ENCODE assay signal across 8 mouse cellular contexts in the genomic region with DNA sequence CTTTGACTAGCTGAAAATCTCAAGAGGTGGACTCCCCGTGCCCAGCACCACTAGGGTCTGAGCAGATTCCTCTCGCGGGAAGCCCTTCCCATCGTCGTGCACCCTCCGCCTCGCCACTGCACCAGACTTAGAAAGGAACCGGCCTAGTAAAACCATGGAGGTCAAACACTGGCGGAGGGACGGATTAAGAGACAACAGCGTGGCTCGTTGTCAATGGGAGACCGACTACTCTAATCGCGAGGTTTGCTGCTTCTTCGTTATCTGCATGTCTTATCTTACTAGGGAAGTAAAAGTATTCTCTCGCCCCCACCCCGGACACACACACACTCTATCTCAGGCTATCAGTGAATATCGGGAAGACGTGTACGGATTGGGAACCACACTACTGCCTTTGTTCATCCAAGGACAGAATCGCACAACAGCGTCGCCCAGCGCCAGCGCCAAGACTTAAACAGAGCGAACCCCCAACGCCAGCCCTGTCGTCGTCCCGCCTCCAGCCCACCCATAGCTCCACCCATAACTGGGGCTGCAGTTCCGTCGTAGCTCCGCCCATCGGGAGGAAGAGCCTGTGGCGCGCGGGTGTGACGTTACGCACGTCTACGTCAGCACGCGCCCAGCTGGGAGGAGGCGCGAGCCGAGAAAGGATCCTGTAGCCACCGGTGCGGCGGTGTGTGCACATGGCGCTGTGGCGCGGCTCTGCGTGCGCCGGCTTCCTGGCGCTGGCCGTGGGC. TPM values are rescaled to one million over a fixed set of nuclear protein-coding genes. Genes with fewer than 3 reads are reported as not detected.
DNase-seq lines count a peak whose midpoint lies in the region; ATAC-seq and TF ChIP-seq lines count a peak whose summit lies in the region.

A gene (plus strand): TSS at position 602 of the 731 bp plus-strand sequence.

- peak within 1 kb of the TSS; percentile 94 for H3K4me3 ChIP-seq in embryonic facial prominence, embryonic 13.5 days
- H3K4me3 ChIP-seq in kidney, adult 2 months (ENCODE audit: insufficient read depth, low read depth, low read length): peak within 1 kb of the TSS; percentile 65
- H3K4me3 ChIP-seq in limb, embryonic 12.5 days (replicated peaks): peak within 1 kb of the TSS; percentile 97
- H3K4me3 ChIP-seq in midbrain, embryonic 15.5 days: peak within 1 kb of the TSS; percentile 94
- peak within 1 kb of the TSS; percentile 78 for H3K4me3 ChIP-seq in spleen, adult 2 months (ENCODE audit: extremely low read depth, insufficient read depth, insufficient read length)

- TF ChIP-seq POLR2A in kidney, adult 2 months (IDR thresholded peaks at IDR 0.05; ENCODE audit: low read depth, low read length): peak; percentile 93
- peak; percentile 97 for TF ChIP-seq POLR2A in spleen, adult 2 months (IDR thresholded peaks at IDR 0.05; ENCODE audit: low read depth, low read length)

- H3K9ac ChIP-seq in embryonic facial prominence, embryonic 13.5 days: peak within 1 kb of the TSS; percentile 91
- H3K9ac ChIP-seq in limb, embryonic 12.5 days (replicated peaks): peak within 1 kb of the TSS; percentile 95
- peak within 1 kb of the TSS; percentile 83 for H3K9ac ChIP-seq in midbrain, embryonic 15.5 days

- H3K9me3 ChIP-seq in embryonic facial prominence, embryonic 13.5 days: no peaks in the 10 kb centered on the region
- H3K9me3 ChIP-seq in limb, embryonic 12.5 days: no peaks in the 10 kb centered on the region
- no peaks in the 10 kb centered on the region for H3K9me3 ChIP-seq in midbrain, embryonic 15.5 days

- peaks cover 49% of the 10 kb centered on the region for H3K4me1 ChIP-seq in embryonic facial prominence, embryonic 13.5 days
- H3K4me1 ChIP-seq in kidney, adult 2 months (ENCODE audit: control insufficient read depth, insufficient read depth, low read length): no peaks in the 10 kb centered on the region; the same call in 1 of the 2 replicates
- peaks cover 43% of the 10 kb centered on the region for H3K4me1 ChIP-seq in limb, embryonic 12.5 days (replicated peaks)
- peaks cover 19% of the 10 kb centered on the region for H3K4me1 ChIP-seq in midbrain, embryonic 15.5 days
- peaks cover 4% of the 10 kb centered on the region; the same call in 1 of the 2 replicates for H3K4me1 ChIP-seq in spleen, adult 2 months (ENCODE audit: control insufficient read depth, insufficient read depth, insufficient read length)

- DNase-seq in 3134 (ENCODE audit: extremely low read depth, insufficient read length, low spot score): peak; percentile 95
- DNase-seq in adrenal gland, postnatal 36 days: peak; percentile 99
- peak; percentile 99 for DNase-seq in heart, adult 18-20 months
- DNase-seq in kidney, adult 2 months: peak; percentile 99
- DNase-seq in spleen, adult 2 months (ENCODE audit: low read depth in 1 of 2, low spot score in 2 of 2): peak; percentile 97 to 98

- no peaks in the 10 kb centered on the region for H3K36me3 ChIP-seq in embryonic facial prominence, embryonic 13.5 days
- no peaks in the 10 kb centered on the region for H3K36me3 ChIP-seq in kidney, adult 2 months (ENCODE audit: control insufficient read depth, insufficient read depth, low read length)
- H3K36me3 ChIP-seq in limb, embryonic 12.5 days: no peaks in the 10 kb centered on the region
- H3K36me3 ChIP-seq in midbrain, embryonic 15.5 days (replicated peaks): no peaks in the 10 kb centered on the region
- no peaks in the 10 kb centered on the region for H3K36me3 ChIP-seq in spleen, adult 2 months (ENCODE audit: control insufficient read depth, insufficient read depth, low read length)

- peak within 1 kb of the TSS; percentile 62 for H3K4me2 ChIP-seq in embryonic facial prominence, embryonic 13.5 days
- peak within 1 kb of the TSS; percentile 69 for H3K4me2 ChIP-seq in limb, embryonic 12.5 days
- peak within 1 kb of the TSS; percentile 72 for H3K4me2 ChIP-seq in midbrain, embryonic 15.5 days

- no peaks in the 10 kb centered on the region for H3K27me3 ChIP-seq in embryonic facial prominence, embryonic 13.5 days
- no peaks in the 10 kb centered on the region for H3K27me3 ChIP-seq in kidney, adult 2 months (replicated peaks; ENCODE audit: control insufficient read depth, insufficient read depth, low read length)
- no peaks in the 10 kb centered on the region for H3K27me3 ChIP-seq in limb, embryonic 12.5 days
- no peaks in the 10 kb centered on the region for H3K27me3 ChIP-seq in midbrain, embryonic 15.5 days (replicated peaks)
- H3K27me3 ChIP-seq in spleen, adult 2 months (ENCODE audit: control insufficient read depth, insufficient read depth, low read length): no peaks in the 10 kb centered on the region

- peak; percentile 98 for ATAC-seq in embryonic facial prominence, embryonic 13.5 days (ENCODE audit: insufficient number of reproducible peaks, insufficient read depth, low FRiP score, low TSS enrichment, low read depth)
- peak; percentile 94 for ATAC-seq in limb, embryonic 12.5 days (ENCODE audit: insufficient number of reproducible peaks, insufficient read depth, low FRiP score, low TSS enrichment, low read depth)
- peak; percentile 97 for ATAC-seq in midbrain, embryonic 15.5 days (replicated peaks)

- 2% methylated on average over 58 of the region's 58 CpGs for WGBS in embryonic facial prominence, embryonic 13.5 days
- under 1% methylated on average over 58 of the region's 58 CpGs for WGBS in kidney, adult 2 months
- WGBS in limb, embryonic 12.5 days: 2% methylated on average over 58 of the region's 58 CpGs
- under 1% methylated on average over 58 of the region's 58 CpGs for WGBS in midbrain, embryonic 15.5 days
- under 1% methylated on average over 55 of the region's 58 CpGs for WGBS in spleen, adult 2 months

- TF ChIP-seq CTCF in kidney, adult 2 months (conservative IDR thresholded peaks at IDR 0.05; ENCODE audit: insufficient read depth, insufficient read length, low read depth, low read length): peak; percentile 57
- peak; percentile 32; the same call in 1 of the 2 replicates for TF ChIP-seq CTCF in spleen, adult 2 months (IDR thresholded peaks at IDR 0.05; ENCODE audit: extremely low read depth, insufficient read depth, insufficient read length, insufficient replicate concordance)

- H3K27ac ChIP-seq in embryonic facial prominence, embryonic 13.5 days: peak within 1 kb of the TSS; percentile 90
- H3K27ac ChIP-seq in kidney, adult 2 months (ENCODE audit: insufficient read depth, low read depth, low read length): peak within 1 kb of the TSS; percentile 24; the same call in 1 of the 2 replicates
- peak within 1 kb of the TSS; percentile 97 for H3K27ac ChIP-seq in limb, embryonic 12.5 days
- peak within 1 kb of the TSS; percentile 95 for H3K27ac ChIP-seq in midbrain, embryonic 15.5 days
- peak within 1 kb of the TSS; percentile 81 for H3K27ac ChIP-seq in spleen, adult 2 months (ENCODE audit: insufficient read depth, low read length)

RNA-seq across cellular contexts. Expression of the gene that starts here (rescaled TPM):
- total RNA-seq in adrenal gland, postnatal 36 days (2021): 10 to 100 TPM; 30.1 to 32.6 TPM
- 35.6 and 39.2 TPM in 2 replicates for polyA plus RNA-seq in embryonic facial prominence, embryonic 13.5 days (2015; fragmentation: Nextera tagmentation; extraction: Ambion mirVana)
- total RNA-seq in heart, adult 18-20 months (2021): 1 to 10 TPM; 8.4 to 8.5 TPM
- 7.8 and 10.9 TPM in 2 replicates for polyA plus RNA-seq in kidney, adult 2 months (2012; rRNA removed)
- 47.4 and 49.5 TPM in 2 replicates for polyA plus RNA-seq in limb, embryonic 12.5 days (2016; fragmentation: Nextera tagmentation; extraction: Ambion mirVana)
- 23.5 and 24.5 TPM in 2 replicates for polyA plus RNA-seq in midbrain, embryonic 15.5 days (2015; fragmentation: Nextera tagmentation; extraction: Ambion mirVana)
- 20.1 and 25.0 TPM in 2 replicates for polyA plus RNA-seq in spleen, adult 2 months (2012; rRNA removed)

Comparison
In these comparisons a context has a peak if more than half of its experiments do, and no peak if none do; other contexts are left out.
1. Peak in every context shown above with its lines: DNase-seq, ATAC-seq, H3K4me3 ChIP-seq and H3K27ac ChIP-seq.
2. H3K27ac ChIP-seq: peak in every context shown above with its lines; median percentile 97 in limb, embryonic 12.5 days; 95 in midbrain, embryonic 15.5 days; 90 in embryonic facial prominence, embryonic 13.5 days; 81 in spleen, adult 2 months; 24 in kidney, adult 2 months.